In genomic region chr19:29979452-29980089, GRCm38 (mm10) we compare ENCODE assay signal across 26 mouse cellular contexts. TPM values are rescaled to one million over a fixed set of nuclear protein-coding genes. Genes with fewer than 3 reads are reported as not detected.
A peak's percentile ranks its signal among the peaks of the same experiment; 100 is the strongest.
DNase-seq lines count a peak whose midpoint lies in the region; ATAC-seq lines count a peak whose summit lies in the region.
"Had no signal": no experiment of that assay in that cellular context is flagged by ENCODE, and none has a peak within 500 bp of the region (broad histone marks: within the 10 kb centered on the region; RNA-seq: fewer than 3 reads in every experiment).

No protein-coding gene starts in this region.

- no peak overlapping the region for H3K4me3 ChIP-seq in forebrain, embryonic 16.5 days (replicated peaks; ENCODE audit: low read length)
- H3K4me3 ChIP-seq in hindbrain, embryonic 14.5 days (replicated peaks; ENCODE audit: low read length) = no peak overlapping the region
- H3K4me3 ChIP-seq: erythroblast, embryonic 14.5 days; heart, embryonic 10.5 days; heart, embryonic 15.5 days; hindbrain, embryonic 12.5 days; limb, embryonic 10.5 days; limb, embryonic 15.5 days; liver, embryonic 13.5 days; stomach, embryonic 15.5 days had no signal

- H3K4me2 ChIP-seq in forebrain, embryonic 16.5 days (ENCODE audit: low read length) = no peak overlapping the region
- H3K4me2 ChIP-seq in hindbrain, embryonic 14.5 days (replicated peaks) = no peak overlapping the region
- H3K4me2 ChIP-seq: heart, embryonic 15.5 days; hindbrain, embryonic 12.5 days; limb, embryonic 15.5 days; liver, embryonic 13.5 days; stomach, embryonic 15.5 days had no signal

- 58% methylated on average over 8 of the region's 8 CpGs for WGBS in forebrain, embryonic 16.5 days
- WGBS in hindbrain, embryonic 14.5 days = 77% methylated on average over 8 of the region's 8 CpGs

- no peaks in the 10 kb centered on the region for H3K27me3 ChIP-seq in forebrain, embryonic 16.5 days (replicated peaks; ENCODE audit: control insufficient read depth, insufficient read depth, low read length)
- no peaks in the 10 kb centered on the region for H3K27me3 ChIP-seq in hindbrain, embryonic 14.5 days (ENCODE audit: control insufficient read depth, insufficient read depth, low read length)
- H3K27me3 ChIP-seq: heart, embryonic 15.5 days; hindbrain, embryonic 12.5 days; limb, embryonic 15.5 days; liver, embryonic 13.5 days; stomach, embryonic 15.5 days had no signal

- peak; percentile 8 to 25 for DNase-seq in frontal cortex, adult 2 months (ENCODE audit: extremely low spot score in 1 of 2, low spot score in 1 of 2)
- DNase-seq in frontal cortex, postnatal 25 days (ENCODE audit: low spot score in 2 of 2) = no peak
- peak; percentile 4 for DNase-seq in right cerebral cortex, adult 18-20 months
- no peak for DNase-seq in right cerebral cortex, postnatal 4 days
- DNase-seq in hindbrain, embryonic 14.5 days (ENCODE audit: low spot score) = no peak
- DNase-seq in urinary bladder, adult 18-20 months (ENCODE audit: low spot score in 2 of 2) = no peak
- DNase-seq: gastrocnemius, postnatal 14 days; liver, embryonic 13.5 days; right cerebral cortex, postnatal 14 days had no signal

- no peak overlapping the region; the same call in 1 of the 2 replicates for H3K27ac ChIP-seq in forebrain, embryonic 16.5 days (ENCODE audit: low read length)
- H3K27ac ChIP-seq in hindbrain, embryonic 14.5 days = no peak overlapping the region
- H3K27ac ChIP-seq: heart, embryonic 10.5 days; heart, embryonic 15.5 days; hindbrain, embryonic 12.5 days; kidney, postnatal 0 days; limb, embryonic 10.5 days; limb, embryonic 15.5 days; liver, embryonic 13.5 days; macrophage; stomach, embryonic 15.5 days had no signal

- no peak overlapping the region for H3K9ac ChIP-seq in forebrain, embryonic 16.5 days (replicated peaks; ENCODE audit: low read depth, low read length)
- H3K9ac ChIP-seq in hindbrain, embryonic 14.5 days = no peak overlapping the region
- H3K9ac ChIP-seq: heart, embryonic 15.5 days; hindbrain, embryonic 12.5 days; limb, embryonic 15.5 days; liver, embryonic 13.5 days; stomach, embryonic 15.5 days had no signal

- ATAC-seq in forebrain, embryonic 16.5 days = peak; percentile 54
- ATAC-seq in hindbrain, embryonic 14.5 days (ENCODE audit: low FRiP score) = no peak
- ATAC-seq: intestine, embryonic 16.5 days; lung, postnatal 0 days had no signal

- H3K36me3 ChIP-seq in forebrain, embryonic 16.5 days (ENCODE audit: control insufficient read depth, insufficient read depth) = no peaks in the 10 kb centered on the region
- H3K36me3 ChIP-seq in hindbrain, embryonic 14.5 days (replicated peaks; ENCODE audit: control insufficient read depth, insufficient read depth) = no peaks in the 10 kb centered on the region
- H3K36me3 ChIP-seq: heart, embryonic 10.5 days; heart, embryonic 15.5 days; hindbrain, embryonic 12.5 days; limb, embryonic 10.5 days; limb, embryonic 15.5 days; liver, embryonic 13.5 days; stomach, embryonic 15.5 days had no signal

- no peaks in the 10 kb centered on the region for H3K9me3 ChIP-seq in forebrain, embryonic 16.5 days (ENCODE audit: control insufficient read depth, low read length)
- H3K9me3 ChIP-seq in hindbrain, embryonic 14.5 days (ENCODE audit: control insufficient read depth, low read length) = no peaks in the 10 kb centered on the region
- H3K9me3 ChIP-seq: heart, embryonic 10.5 days; heart, embryonic 15.5 days; hindbrain, embryonic 12.5 days; limb, embryonic 10.5 days; limb, embryonic 15.5 days; stomach, embryonic 15.5 days had no signal

- H3K4me1 ChIP-seq in forebrain, embryonic 16.5 days (replicated peaks; ENCODE audit: control insufficient read depth, insufficient read depth, low read length) = peaks cover 6% of the 10 kb centered on the region; the same call in 1 of the 2 replicates
- H3K4me1 ChIP-seq in hindbrain, embryonic 14.5 days (replicated peaks; ENCODE audit: control insufficient read depth, insufficient read depth, low read length) = no peaks in the 10 kb centered on the region
- H3K4me1 ChIP-seq: heart, embryonic 10.5 days; heart, embryonic 15.5 days; hindbrain, embryonic 12.5 days; limb, embryonic 10.5 days; limb, embryonic 15.5 days; liver, embryonic 13.5 days; stomach, embryonic 15.5 days had no signal

RNA-seq across cellular contexts. Expression of gene Trpd52l3, which starts 24.0 kb away (rescaled TPM):
- not detected in 2 replicates for polyA plus RNA-seq in frontal cortex, adult 2 months (2012; rRNA removed)
- polyA plus RNA-seq in forebrain, embryonic 16.5 days (2015; fragmentation: Nextera tagmentation; extraction: Ambion mirVana) = not detected in 2 replicates
- not detected in 2 replicates for polyA plus RNA-seq in hindbrain, embryonic 14.5 days (2014; fragmentation: Nextera tagmentation; extraction: Ambion mirVana)
- polyA plus RNA-seq: cerebellum, adult 2 months; cortical plate, adult 2 months; embryonic facial prominence, embryonic 14.5 days; erythroblast, embryonic 14.5 days; heart, embryonic 10.5 days; heart, embryonic 15.5 days; hindbrain, embryonic 12.5 days; intestine, embryonic 16.5 days; kidney, postnatal 0 days; limb, embryonic 10.5 days; limb, embryonic 15.5 days; liver, embryonic 13.5 days; lung, postnatal 0 days; macrophage; midbrain, embryonic 14.5 days; neural tube, embryonic 14.5 days; stomach, embryonic 15.5 days had no signal

RNA-seq across cellular contexts. Expression of gene Uhrf2, which starts 50.7 kb away (rescaled TPM):
- 76.9 and 77.9 TPM in 2 replicates for polyA plus RNA-seq in frontal cortex, adult 2 months (2012; rRNA removed)
- polyA plus RNA-seq in forebrain, embryonic 16.5 days (2015; fragmentation: Nextera tagmentation; extraction: Ambion mirVana) = 73.3 and 74.2 TPM in 2 replicates
- polyA plus RNA-seq in hindbrain, embryonic 14.5 days (2014; fragmentation: Nextera tagmentation; extraction: Ambion mirVana) = 52.3 and 59.2 TPM in 2 replicates

RNA-seq across cellular contexts. Expression of gene Il33, which starts 54.7 kb away (rescaled TPM):
- polyA plus RNA-seq in frontal cortex, adult 2 months (2012; rRNA removed) = 21.5 and 21.7 TPM in 2 replicates
- polyA plus RNA-seq in forebrain, embryonic 16.5 days (2015; fragmentation: Nextera tagmentation; extraction: Ambion mirVana) = 0.71 and 1.1 TPM in 2 replicates
- 2.0 and 2.3 TPM in 2 replicates for polyA plus RNA-seq in hindbrain, embryonic 14.5 days (2014; fragmentation: Nextera tagmentation; extraction: Ambion mirVana)
- polyA plus RNA-seq: erythroblast, embryonic 14.5 days; macrophage had no signal

Comparison
In these comparisons a context has a peak if more than half of its experiments do, and no peak if none do; other contexts are left out.
1. DNase-seq: peak in frontal cortex, adult 2 months (2 of 2) and right cerebral cortex, adult 18-20 months (single experiment); none in frontal cortex, postnatal 25 days (0 of 2), right cerebral cortex, postnatal 4 days (single experiment), hindbrain, embryonic 14.5 days (single experiment) and urinary bladder, adult 18-20 months (0 of 2).